Mouse (Mus musculus) liver, adult 10 weeks (tissue): ENCODE measurements around the gene Disc1. TPM values are rescaled to one million over a fixed set of nuclear protein-coding genes. Genes with fewer than 3 reads are reported as not detected.

ENCODE experiments used
- polyA plus RNA-seq: library from polyadenylated mRNA; stranded (reverse); fragments of 350-450 nt; fragmentation: Illumina TruSeq; extraction: RNeasy Lipid Tissue Mini Kit (QIAGEN cat#74804); gene quantifications from one replicate; pipeline ENCODE4 v1.2.3, GENCODE M21; 2014; ENCODE audit warnings: low read depth, low replicate concordance

The Disc1 gene
- polyA plus RNA-seq = not detected

DNA sequence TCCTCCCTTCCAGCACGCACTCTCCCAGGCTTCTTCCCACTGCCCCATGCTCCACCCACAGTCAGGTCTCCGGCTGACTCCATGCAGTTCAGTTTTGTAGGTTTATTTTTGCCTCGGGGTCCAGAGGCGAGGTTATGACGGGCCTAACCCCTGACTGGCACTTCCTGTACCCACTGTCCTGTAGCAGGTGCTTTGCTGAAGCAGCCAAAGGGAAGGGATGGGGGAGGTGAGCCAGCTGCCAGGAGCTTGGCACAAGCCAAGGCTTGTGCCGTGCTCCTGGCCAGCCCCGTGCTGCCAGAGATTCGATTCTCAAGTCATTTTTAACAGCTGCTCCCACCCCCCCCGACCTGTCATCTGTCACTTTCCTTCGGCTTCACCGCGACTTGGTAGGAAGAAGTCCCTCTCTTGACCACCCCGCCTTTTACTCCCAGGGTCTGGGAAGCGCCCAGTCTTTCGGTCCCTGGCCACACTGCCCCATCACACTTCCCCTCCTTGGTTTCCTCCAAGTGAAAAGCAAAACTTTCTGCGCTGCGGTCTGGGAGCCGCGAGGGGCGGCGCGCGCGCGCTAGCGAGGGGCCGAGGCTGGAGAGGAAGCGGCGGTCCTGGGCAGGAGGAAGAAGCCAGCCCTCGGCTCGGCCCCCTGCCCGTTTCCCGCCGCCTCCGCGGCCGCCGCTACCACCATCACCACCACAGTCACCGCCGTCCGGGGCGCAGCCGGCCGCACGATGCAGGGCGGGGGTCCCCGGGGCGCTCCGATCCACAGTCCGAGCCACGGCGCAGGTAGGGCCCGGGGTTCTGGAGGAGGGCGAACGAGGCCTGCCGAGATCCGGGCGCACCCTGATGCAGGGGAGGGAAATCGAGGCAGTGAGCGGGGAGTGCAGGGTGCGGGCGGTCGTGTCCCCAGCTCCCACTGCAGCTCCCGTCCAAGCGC is at the start of gene Disc1:
Disc1 (plus strand) TSS at position 691 of the 931 bp plus-strand sequence.

DNA sequence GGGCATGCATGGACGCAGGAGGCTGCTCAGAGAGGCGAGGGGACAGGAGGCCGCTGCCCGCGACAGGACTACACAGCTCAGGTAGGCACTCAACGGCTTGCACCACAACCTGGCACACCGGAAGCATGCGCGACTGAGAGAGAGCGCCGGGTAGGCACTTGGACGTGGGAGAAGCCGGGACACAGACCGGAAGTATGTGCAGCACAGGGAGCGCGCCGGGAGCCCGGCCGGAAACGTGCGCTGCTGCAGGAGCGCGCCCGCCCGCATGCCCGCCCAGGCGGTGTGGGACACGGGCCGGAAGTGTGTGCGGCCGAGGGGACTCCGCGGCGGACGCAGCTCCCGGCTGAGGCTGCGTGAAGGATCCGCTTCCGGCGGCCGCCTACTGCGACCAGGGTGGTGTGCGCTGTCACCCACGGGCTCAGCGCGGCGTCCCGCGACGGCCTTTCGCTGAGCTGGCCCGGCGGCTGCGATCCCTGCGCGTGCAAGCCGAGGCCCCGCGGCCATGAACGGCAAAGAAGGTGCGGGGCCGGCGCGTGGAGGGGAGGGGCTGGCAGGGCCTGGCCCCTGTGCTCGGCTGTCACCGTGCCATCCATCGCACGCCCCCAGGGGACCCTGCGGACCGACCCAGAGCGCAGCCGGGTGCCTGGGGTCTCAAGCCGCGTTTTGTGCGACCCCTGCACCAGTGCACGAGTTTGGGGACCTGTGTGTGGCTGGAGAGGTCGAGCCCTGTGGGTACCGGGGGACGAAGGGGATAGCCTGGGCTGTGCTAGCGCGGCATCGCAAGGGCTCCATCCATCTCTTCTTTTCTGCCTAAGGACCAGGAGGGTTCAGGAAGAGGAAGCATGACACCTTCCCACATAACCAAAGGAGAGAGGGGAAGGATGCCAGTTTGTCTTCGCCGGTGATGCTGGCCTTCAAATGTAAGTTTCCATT is 41.0 kb upstream of the Disc1 start, which contains the start of gene Tsnax:
Tsnax (plus strand) TSS at position 303 of the 933 bp plus-strand sequence.

Other genes starting within 250 kb of the Disc1 start
- 38.5 TPM for gene Gnpat, start 191.2 kb upstream of the Disc1 start, polyA plus RNA-seq
- 27.9 TPM for gene 2810004N23Rik, start 191.1 kb upstream of the Disc1 start, polyA plus RNA-seq
- gene Exoc8, start 156.5 kb upstream of the Disc1 start, polyA plus RNA-seq = 5.0 TPM
- gene Sprtn, start 156.3 kb upstream of the Disc1 start, polyA plus RNA-seq = 5.5 TPM
- gene Egln1, start 104.9 kb upstream of the Disc1 start, polyA plus RNA-seq = 14.8 TPM
- 25.2 TPM for gene Tsnax, start 41.2 kb upstream of the Disc1 start, polyA plus RNA-seq